Mouse (Mus musculus) erythroblast, embryonic 14.5 days (primary cell): ENCODE measurements around the gene Dync1li2.

Experiments used
- GATA1 ChIP-seq: IDR thresholded peaks from 2 replicates; pipeline ENCODE4 v1.6.1; 2012; ENCODE audit warnings: low read length, inconsistent platforms, mixed read lengths
- TAL1 ChIP-seq: IDR thresholded peaks from 3 replicates; pipeline ENCODE4 v1.6.1; 2012; ENCODE audit warnings: low read length, inconsistent platforms, mixed read lengths

- no peak for TF ChIP-seq TAL1
- TF ChIP-seq GATA1 = no peak
Observed at GRCm38 (mm10) chr8:104467463-104467862, 24.6 kb upstream of the Dync1li2 start.
